Mouse (Mus musculus) ES-E14 (cell line): ENCODE measurements at regions not wholly inside any gene's neighbourhood (a gene's known extent, or its start where the extent isn't known, plus 50 kb on each side); places are given as distances from the start of the nearest gene placed in this dataset.

Source experiments
- HCFC1 ChIP-seq: IDR thresholded peaks from 2 replicates; pipeline ENCODE4 v1.6.1; 2012; ENCODE audit warnings: low read length, inconsistent platforms, borderline replicate concordance; ENCODE audit not compliant: insufficient read depth
- ZNF384 ChIP-seq: IDR thresholded peaks from 2 replicates; pipeline ENCODE4 v1.6.1; 2012; ENCODE audit warnings: low read depth, low read length, inconsistent platforms

- TF ChIP-seq ZNF384, result no peak
- TF ChIP-seq HCFC1, result no peak
Measured at GRCm38 (mm10) chr17:83917781-83918180, 70.0 kb upstream of the Haao start.
